Mouse (Mus musculus) forebrain, embryonic 14.5 days (tissue): ENCODE results near the gene Prim1. TPM values are rescaled to one million over a fixed set of nuclear protein-coding genes. Genes with fewer than 3 reads are reported as not detected.

ENCODE experiments used
- ATAC-seq: fragments of 200-750 bp; cut with Nextera tagmentation; 2 replicates; pipeline ENCODE4 v1.8.0; 2017; ENCODE audit warnings: mild to moderate bottlenecking, moderate library complexity
- DNase-seq: peaks from one replicate; pipeline ENCODE4 v3.0.0-alpha.2; 2015; ENCODE audit warnings: low spot score
- H3K27ac ChIP-seq: fragments of 300-500 bp; sonication (generic); 2 replicates; pipeline ENCODE4 v1.5.1; 2014; ENCODE audit warnings: low read depth, mild to moderate bottlenecking, control low read depth, low read length, moderate library complexity
- H3K27me3 ChIP-seq: fragments of 300-500 bp; sonication (generic); replicated peaks from 2 replicates; pipeline ENCODE4 v1.6.1; 2014; ENCODE audit warnings: low read length, control low read depth, mixed read lengths; ENCODE audit not compliant: control insufficient read depth, insufficient read depth
- H3K36me3 ChIP-seq: fragments of 300-500 bp; sonication (generic); 2 replicates; pipeline ENCODE4 v1.6.1; 2014; ENCODE audit warnings: low read length, control low read depth; ENCODE audit not compliant: control insufficient read depth, insufficient read depth
- H3K4me1 ChIP-seq: fragments of 300-500 bp; sonication (generic); 2 replicates; pipeline ENCODE4 v1.6.1; 2014; ENCODE audit warnings: antibody characterized with exemption, low read length, control low read depth; ENCODE audit not compliant: control insufficient read depth, insufficient read depth
- H3K4me2 ChIP-seq: fragments of 300-500 bp; sonication (generic); 2 replicates; pipeline ENCODE4 v1.6.1; 2014; ENCODE audit warnings: mild to moderate bottlenecking, control low read depth, low read length
- H3K4me3 ChIP-seq: fragments of 300-500 bp; sonication (generic); 2 replicates; pipeline ENCODE4 v1.5.1; 2014; ENCODE audit warnings: low read depth, low read length, control low read depth
- H3K9ac ChIP-seq: fragments of 300-500 bp; sonication (generic); 2 replicates; pipeline ENCODE4 v1.6.1; 2014; ENCODE audit warnings: mild to moderate bottlenecking, low read length, control low read depth, moderate library complexity
- H3K9me3 ChIP-seq: fragments of 300-500 bp; sonication (generic); replicated peaks from 2 replicates; pipeline ENCODE4 v1.6.1; 2016; ENCODE audit warnings: low read length, control low read depth, mixed read lengths; ENCODE audit not compliant: control insufficient read depth
- WGBS: fragments of 180-500 bp; shearing (Covaris S2); extraction: QIAGEN DNeasy Blood & Tissue Kit; methylation state at CpG from one replicate; pipeline ENCODE4 v1.1.7; 2014; 5-methylcytosine and 5-hydroxymethylcytosine counted together
- polyA plus RNA-seq: library from polyadenylated mRNA; unstranded; fragments of >200 nt; fragmentation: Nextera tagmentation; extraction: Ambion mirVana; gene quantifications from 2 replicates; pipeline ENCODE4 v1.2.1, GENCODE M21; 2014

Prim1 gene
- polyA plus RNA-seq, 1 experiment from 2014 or later, result 71.6 TPM

GRCm38 (mm10) chr10:128023496-128023895 lies 8.5 kb downstream of the Prim1 start:
- DNase-seq, result no peak
- H3K27me3 ChIP-seq, result no peaks in the 10 kb centered on the region
- 96% methylated on average over 10 of the region's 10 CpGs for WGBS
- peaks cover 68% of the 10 kb centered on the region for H3K36me3 ChIP-seq
- H3K27ac ChIP-seq, result no peak overlapping the region
- no peaks in the 10 kb centered on the region for H3K9me3 ChIP-seq
- no peaks in the 10 kb centered on the region for H3K4me1 ChIP-seq
- H3K4me2 ChIP-seq, result no peak overlapping the region
- ATAC-seq, result no peak
- no peak overlapping the region for H3K9ac ChIP-seq
- H3K4me3 ChIP-seq, result no peak overlapping the region

GRCm38 (mm10) chr10:128029931-128030330 lies 15.0 kb downstream of the Prim1 start:
- Histone ChIP-seq H3K27ac (no peak overlapping the region), H3K4me2 (no peak overlapping the region), H3K4me1 (peaks cover 4% of the 10 kb centered on the region; the same call in 1 of the 2 replicates), H3K4me3 (no peak overlapping the region), H3K9ac (no peak overlapping the region), H3K27me3 (no peaks in the 10 kb centered on the region), H3K36me3 (peaks cover 52% of the 10 kb centered on the region), H3K9me3 (no peaks in the 10 kb centered on the region)
- DNase-seq, result no peak
- WGBS, result 93% methylated on average over 7 of the region's 7 CpGs
- no peak for ATAC-seq

- H3K4me3 ChIP-seq, result no peak overlapping the region
- no peaks in the 10 kb centered on the region for H3K27me3 ChIP-seq
- H3K27ac ChIP-seq, result no peak overlapping the region
- H3K4me2 ChIP-seq, result no peak overlapping the region
- no peak overlapping the region for H3K9ac ChIP-seq
- H3K9me3 ChIP-seq, result no peaks in the 10 kb centered on the region
- no peak for ATAC-seq
- no peak for DNase-seq
- H3K36me3 ChIP-seq, result peaks cover 46% of the 10 kb centered on the region
- peaks cover 4% of the 10 kb centered on the region; the same call in 1 of the 2 replicates for H3K4me1 ChIP-seq
- WGBS, result 80% methylated on average over 2 of the region's 2 CpGs
Measured at GRCm38 (mm10) chr10:128030860-128031259, 15.9 kb downstream of the Prim1 start.

GRCm38 (mm10) chr10:128036746-128037425 lies 21.9 kb downstream of the Prim1 start:
- H3K4me2 ChIP-seq, result peak overlapping the region; percentile 94
- peaks cover 34% of the 10 kb centered on the region for H3K36me3 ChIP-seq
- H3K9ac ChIP-seq, result peak overlapping the region; percentile 98
- DNase-seq (peak; percentile 32), ATAC-seq (no peak)
- peak overlapping the region; percentile 87 for H3K4me3 ChIP-seq
- WGBS, result 5% methylated on average over 10 of the region's 10 CpGs
- H3K27me3 ChIP-seq, result no peaks in the 10 kb centered on the region
- H3K4me1 ChIP-seq, result peaks cover 16% of the 10 kb centered on the region
- H3K9me3 ChIP-seq, result no peaks in the 10 kb centered on the region
- H3K27ac ChIP-seq, result peak overlapping the region; percentile 3; the same call in 1 of the 2 replicates

GRCm38 (mm10) chr10:128037921-128038320 lies 23.0 kb downstream of the Prim1 start:
- Histone ChIP-seq H3K9me3 (no peaks in the 10 kb centered on the region), H3K27me3 (no peaks in the 10 kb centered on the region), H3K4me3 (no peak overlapping the region), H3K9ac (no peak overlapping the region), H3K4me1 (peaks cover 16% of the 10 kb centered on the region), H3K27ac (no peak overlapping the region), H3K4me2 (peak overlapping the region; percentile 94), H3K36me3 (peaks cover 43% of the 10 kb centered on the region)
- DNase-seq (no peak), ATAC-seq (no peak)
- 43% methylated on average over 3 of the region's 3 CpGs for WGBS

GRCm38 (mm10) chr10:128039167-128039566 lies 24.2 kb downstream of the Prim1 start:
- Histone ChIP-seq H3K27ac (no peak overlapping the region), H3K4me3 (no peak overlapping the region), H3K4me1 (peaks cover 16% of the 10 kb centered on the region), H3K27me3 (no peaks in the 10 kb centered on the region), H3K9me3 (no peaks in the 10 kb centered on the region), H3K9ac (0 out of 2 replicates have a peak overlapping the region, but pooled peaks have one; percentile 14), H3K36me3 (peaks cover 56% of the 10 kb centered on the region), H3K4me2 (no peak overlapping the region)
- DNase-seq (no peak), ATAC-seq (no peak)
- 71% methylated on average over 5 of the region's 5 CpGs for WGBS

GRCm38 (mm10) chr10:128039858-128040257 lies 24.9 kb downstream of the Prim1 start:
- H3K4me3 ChIP-seq, result no peak overlapping the region
- no peak overlapping the region for H3K4me2 ChIP-seq
- DNase-seq (no peak), ATAC-seq (no peak)
- H3K36me3 ChIP-seq, result peaks cover 63% of the 10 kb centered on the region
- 62% methylated on average over 3 of the region's 3 CpGs for WGBS
- peaks cover 13% of the 10 kb centered on the region for H3K4me1 ChIP-seq
- H3K27me3 ChIP-seq, result no peaks in the 10 kb centered on the region
- H3K9me3 ChIP-seq, result no peaks in the 10 kb centered on the region
- H3K27ac ChIP-seq, result no peak overlapping the region
- no peak overlapping the region for H3K9ac ChIP-seq

GRCm38 (mm10) chr10:128040293-128040692 lies 25.3 kb downstream of the Prim1 start:
- H3K27ac ChIP-seq, result no peak overlapping the region
- no peak overlapping the region for H3K4me3 ChIP-seq
- DNase-seq (no peak), ATAC-seq (no peak)
- H3K4me2 ChIP-seq, result no peak overlapping the region
- H3K36me3 ChIP-seq, result peaks cover 66% of the 10 kb centered on the region
- WGBS, result 92% methylated on average over 5 of the region's 5 CpGs
- no peak overlapping the region for H3K9ac ChIP-seq
- H3K27me3 ChIP-seq, result no peaks in the 10 kb centered on the region
- H3K4me1 ChIP-seq, result peaks cover 13% of the 10 kb centered on the region
- no peaks in the 10 kb centered on the region for H3K9me3 ChIP-seq

- H3K4me1 ChIP-seq, result peaks cover 13% of the 10 kb centered on the region
- ATAC-seq (no peak), DNase-seq (no peak)
- no peaks in the 10 kb centered on the region for H3K27me3 ChIP-seq
- H3K9me3 ChIP-seq, result no peaks in the 10 kb centered on the region
- no peak overlapping the region for H3K9ac ChIP-seq
- 76% methylated on average over 4 of the region's 4 CpGs for WGBS
- no peak overlapping the region for H3K27ac ChIP-seq
- H3K36me3 ChIP-seq, result peaks cover 79% of the 10 kb centered on the region
- H3K4me3 ChIP-seq, result no peak overlapping the region
- H3K4me2 ChIP-seq, result no peak overlapping the region
Measured at GRCm38 (mm10) chr10:128041636-128042035, 26.7 kb downstream of the Prim1 start.
